Mouse (Mus musculus): ENCODE results near the gene Rasl12. TPM values are rescaled to one million over a fixed set of nuclear protein-coding genes. Genes with fewer than 3 reads are reported as not detected.
A peak's percentile ranks its signal among the peaks of the same experiment; 100 is the strongest.

Rasl12 gene
- polyA plus RNA-seq (2012; rRNA removed): 5.5 and 6.6 TPM in 2 replicates

- H3K27me3 ChIP-seq (ENCODE audit: control insufficient read depth, insufficient read depth, low read length): no peaks in the 10 kb centered on the region
- peaks cover 3% of the 10 kb centered on the region for H3K4me1 ChIP-seq (ENCODE audit: control insufficient read depth, insufficient read depth, low read length)
- TF ChIP-seq CTCF (IDR thresholded peaks at IDR 0.05; ENCODE audit: control insufficient read depth, insufficient read depth, insufficient replicate concordance, low read depth, low read length) (no peak), POLR2A (IDR thresholded peaks at IDR 0.05; ENCODE audit: control insufficient read depth, low read depth, low read length) (peak; percentile 45; the same call in 1 of the 2 replicates)
- H3K27ac ChIP-seq (ENCODE audit: control insufficient read depth, insufficient read depth, low read depth, low read length): peak within 1 kb of the TSS; percentile 56
- peak within 1 kb of the TSS; percentile 77 for H3K4me3 ChIP-seq (ENCODE audit: control insufficient read depth, low read depth, low read length)
- H3K36me3 ChIP-seq (ENCODE audit: control insufficient read depth, insufficient read depth, low read length): no peaks in the 10 kb centered on the region
Measured at GRCm38 (mm10) chr9:65398279-65398678, at the start of gene Rasl12. Rasl12 (plus strand) TSS chr9:65398506.

- no peak overlapping the region for H3K27ac ChIP-seq (ENCODE audit: control insufficient read depth, insufficient read depth, low read depth, low read length)
- H3K36me3 ChIP-seq (ENCODE audit: control insufficient read depth, insufficient read depth, low read length): peaks cover 3% of the 10 kb centered on the region
- no peaks in the 10 kb centered on the region for H3K4me1 ChIP-seq (ENCODE audit: control insufficient read depth, insufficient read depth, low read length)
- no peaks in the 10 kb centered on the region for H3K27me3 ChIP-seq (ENCODE audit: control insufficient read depth, insufficient read depth, low read length)
- TF ChIP-seq CTCF (IDR thresholded peaks at IDR 0.05; ENCODE audit: control insufficient read depth, insufficient read depth, insufficient replicate concordance, low read depth, low read length) (no peak), POLR2A (IDR thresholded peaks at IDR 0.05; ENCODE audit: control insufficient read depth, low read depth, low read length) (no peak)
- H3K4me3 ChIP-seq (ENCODE audit: control insufficient read depth, low read depth, low read length): no peak overlapping the region
Measured at GRCm38 (mm10) chr9:65353251-65353650, 45.1 kb upstream of the Rasl12 start.

GRCm38 (mm10) chr9:65356561-65356960, 41.7 kb upstream of the Rasl12 start:
- Histone ChIP-seq H3K27me3 (ENCODE audit: control insufficient read depth, insufficient read depth, low read length) (no peaks in the 10 kb centered on the region), H3K4me1 (ENCODE audit: control insufficient read depth, insufficient read depth, low read length) (no peaks in the 10 kb centered on the region), H3K36me3 (ENCODE audit: control insufficient read depth, insufficient read depth, low read length) (peaks cover 5% of the 10 kb centered on the region), H3K27ac (ENCODE audit: control insufficient read depth, insufficient read depth, low read depth, low read length) (no peak overlapping the region), H3K4me3 (ENCODE audit: control insufficient read depth, low read depth, low read length) (no peak overlapping the region)
- no peak for TF ChIP-seq POLR2A (IDR thresholded peaks at IDR 0.05; ENCODE audit: control insufficient read depth, low read depth, low read length)
- TF ChIP-seq CTCF (IDR thresholded peaks at IDR 0.05; ENCODE audit: control insufficient read depth, insufficient read depth, insufficient replicate concordance, low read depth, low read length): no peak

GRCm38 (mm10) chr9:65356971-65357370, 41.3 kb upstream of the Rasl12 start:
- Histone ChIP-seq H3K4me3 (ENCODE audit: control insufficient read depth, low read depth, low read length) (no peak overlapping the region), H3K4me1 (ENCODE audit: control insufficient read depth, insufficient read depth, low read length) (no peaks in the 10 kb centered on the region), H3K27ac (ENCODE audit: control insufficient read depth, insufficient read depth, low read depth, low read length) (no peak overlapping the region), H3K36me3 (ENCODE audit: control insufficient read depth, insufficient read depth, low read length) (peaks cover 5% of the 10 kb centered on the region), H3K27me3 (ENCODE audit: control insufficient read depth, insufficient read depth, low read length) (no peaks in the 10 kb centered on the region)
- TF ChIP-seq POLR2A (IDR thresholded peaks at IDR 0.05; ENCODE audit: control insufficient read depth, low read depth, low read length) (no peak), CTCF (IDR thresholded peaks at IDR 0.05; ENCODE audit: control insufficient read depth, insufficient read depth, insufficient replicate concordance, low read depth, low read length) (no peak)

- Histone ChIP-seq H3K4me1 (ENCODE audit: control insufficient read depth, insufficient read depth, low read length) (no peaks in the 10 kb centered on the region), H3K27ac (ENCODE audit: control insufficient read depth, insufficient read depth, low read depth, low read length) (no peak overlapping the region), H3K27me3 (ENCODE audit: control insufficient read depth, insufficient read depth, low read length) (no peaks in the 10 kb centered on the region), H3K36me3 (ENCODE audit: control insufficient read depth, insufficient read depth, low read length) (peaks cover 5% of the 10 kb centered on the region), H3K4me3 (ENCODE audit: control insufficient read depth, low read depth, low read length) (no peak overlapping the region)
- no peak for TF ChIP-seq CTCF (IDR thresholded peaks at IDR 0.05; ENCODE audit: control insufficient read depth, insufficient read depth, insufficient replicate concordance, low read depth, low read length)
- TF ChIP-seq POLR2A (IDR thresholded peaks at IDR 0.05; ENCODE audit: control insufficient read depth, low read depth, low read length): no peak
Measured at GRCm38 (mm10) chr9:65358956-65359480, 39.3 kb upstream of the Rasl12 start.

- TF ChIP-seq POLR2A (IDR thresholded peaks at IDR 0.05; ENCODE audit: control insufficient read depth, low read depth, low read length) (no peak), CTCF (IDR thresholded peaks at IDR 0.05; ENCODE audit: control insufficient read depth, insufficient read depth, insufficient replicate concordance, low read depth, low read length) (no peak)
- Histone ChIP-seq H3K27ac (ENCODE audit: control insufficient read depth, insufficient read depth, low read depth, low read length) (no peak within 1 kb of the TSS), H3K36me3 (ENCODE audit: control insufficient read depth, insufficient read depth, low read length) (peaks cover 3% of the 10 kb centered on the region), H3K4me1 (ENCODE audit: control insufficient read depth, insufficient read depth, low read length) (no peaks in the 10 kb centered on the region), H3K27me3 (ENCODE audit: control insufficient read depth, insufficient read depth, low read length) (no peaks in the 10 kb centered on the region), H3K4me3 (ENCODE audit: control insufficient read depth, low read depth, low read length) (no peak within 1 kb of the TSS)
Measured at GRCm38 (mm10) chr9:65360641-65361448, 37.5 kb upstream of the Rasl12 start, which contains the start of gene Ubap1l. Ubap1l (plus strand) TSS chr9:65361041.

GRCm38 (mm10) chr9:65363684-65364083, 34.6 kb upstream of the Rasl12 start:
- no peak overlapping the region for H3K27ac ChIP-seq (ENCODE audit: control insufficient read depth, insufficient read depth, low read depth, low read length)
- peaks cover 1% of the 10 kb centered on the region for H3K36me3 ChIP-seq (ENCODE audit: control insufficient read depth, insufficient read depth, low read length)
- TF ChIP-seq POLR2A (IDR thresholded peaks at IDR 0.05; ENCODE audit: control insufficient read depth, low read depth, low read length) (no peak), CTCF (IDR thresholded peaks at IDR 0.05; ENCODE audit: control insufficient read depth, insufficient read depth, insufficient replicate concordance, low read depth, low read length) (no peak)

More at GRCm38 (mm10) chr9:65363684-65364083, 34.6 kb upstream of the Rasl12 start:
- Histone ChIP-seq H3K4me1 (ENCODE audit: control insufficient read depth, insufficient read depth, low read length) (no peaks in the 10 kb centered on the region), H3K4me3 (ENCODE audit: control insufficient read depth, low read depth, low read length) (no peak overlapping the region), H3K27me3 (ENCODE audit: control insufficient read depth, insufficient read depth, low read length) (no peaks in the 10 kb centered on the region)

Measured in testis, adult 2 months (tissue).